Mouse (Mus musculus) brown adipose tissue, adult 24 weeks (tissue): Measurements from ENCODE around the gene Tctn3. TPM values are rescaled to one million over a fixed set of nuclear protein-coding genes. Genes with fewer than 3 reads are reported as not detected.
"Not testable (repeated sequence)": the region's sequence is repeated elsewhere in the genome, so short reads cannot be mapped to it uniquely, and the experiment has no call there.

Experiments
- H3K27ac ChIP-seq: fragments of 200-500 bp; replicated peaks from 2 replicates; pipeline ENCODE4 v1.5.1; 2012; ENCODE audit warnings: low read depth, mild to moderate bottlenecking, low read length
- H3K4me1 ChIP-seq: fragments of 200-500 bp; 2 replicates; pipeline ENCODE4 v1.6.1; 2012; ENCODE audit warnings: low read length, mixed read lengths; ENCODE audit not compliant: control insufficient read depth, insufficient read depth, insufficient read length
- H3K4me3 ChIP-seq: fragments of 200-500 bp; 2 replicates; pipeline ENCODE4 v1.5.1; 2012; ENCODE audit warnings: low read depth, mild to moderate bottlenecking, low read length, moderate library complexity; ENCODE audit not compliant: insufficient read depth
- polyA plus RNA-seq: library from polyadenylated mRNA; stranded (reverse); fragments of >200 nt; gene quantifications from 2 replicates; pipeline ENCODE4 v1.2.4, GENCODE M21; 2012; ENCODE audit not compliant: missing spikeins, insufficient read depth, insufficient read length

Tctn3 gene
- polyA plus RNA-seq, 1 experiment: 2.0 TPM

- Histone ChIP-seq H3K4me3 (no peak overlapping the region), H3K4me1 (no peaks in the 10 kb centered on the region), H3K27ac (no peak overlapping the region)
Measured at GRCm38 (mm10) chr19:40595831-40596230, 16.2 kb downstream of the Tctn3 start.

- no peaks in the 10 kb centered on the region for H3K4me1 ChIP-seq
- no peak overlapping the region for H3K27ac ChIP-seq
- H3K4me3 ChIP-seq: no peak overlapping the region
Measured at GRCm38 (mm10) chr19:40595231-40595630, 16.8 kb downstream of the Tctn3 start.

- H3K4me1 ChIP-seq: no peaks in the 10 kb centered on the region
- peak overlapping the region; percentile 68 for H3K4me3 ChIP-seq
- H3K27ac ChIP-seq: no peak overlapping the region
Measured at GRCm38 (mm10) chr19:40589530-40589880, 22.5 kb downstream of the Tctn3 start.

GRCm38 (mm10) chr19:40588847-40589529 lies 23.0 kb downstream of the Tctn3 start:
- Histone ChIP-seq H3K4me1 (no peaks in the 10 kb centered on the region), H3K27ac (no peak overlapping the region), H3K4me3 (peak overlapping the region; percentile 68)

GRCm38 (mm10) chr19:40588293-40588654 lies 23.8 kb downstream of the Tctn3 start, which contains the start of gene Aldh18a1:
Gene Aldh18a1 (minus strand): TSS chr19:40588463.
- no peaks in the 10 kb centered on the region for H3K4me1 ChIP-seq
- H3K27ac ChIP-seq: no peak within 1 kb of the TSS
- H3K4me3 ChIP-seq: peak within 1 kb of the TSS; percentile 68

GRCm38 (mm10) chr19:40587491-40588292 lies 24.3 kb downstream of the Tctn3 start:
- Histone ChIP-seq H3K4me1 (no peaks in the 10 kb centered on the region), H3K4me3 (peak overlapping the region; percentile 68), H3K27ac (no peak overlapping the region)

GRCm38 (mm10) chr19:40586908-40587307 lies 25.1 kb downstream of the Tctn3 start:
- no peaks in the 10 kb centered on the region; the same call in 1 of the 2 replicates for H3K4me1 ChIP-seq
- peak overlapping the region; percentile 68; the same call in 1 of the 2 replicates for H3K4me3 ChIP-seq

GRCm38 (mm10) chr19:40581662-40582061 lies 30.4 kb downstream of the Tctn3 start:
- no peak overlapping the region for H3K27ac ChIP-seq
- no peak overlapping the region for H3K4me3 ChIP-seq
- H3K4me1 ChIP-seq: no peaks in the 10 kb centered on the region; the same call in 1 of the 2 replicates

More at GRCm38 (mm10) chr19:40586908-40587307, 25.1 kb downstream of the Tctn3 start:
- no peak overlapping the region for H3K27ac ChIP-seq

GRCm38 (mm10) chr19:40580902-40581301 lies 31.1 kb downstream of the Tctn3 start:
- Histone ChIP-seq H3K4me1 (no peaks in the 10 kb centered on the region; the same call in 1 of the 2 replicates), H3K4me3 (no peak overlapping the region), H3K27ac (no peak overlapping the region)

GRCm38 (mm10) chr19:40575438-40575837 lies 36.6 kb downstream of the Tctn3 start:
- H3K4me1 ChIP-seq: no peaks in the 10 kb centered on the region
- no peak overlapping the region for H3K27ac ChIP-seq
- no peak overlapping the region for H3K4me3 ChIP-seq

GRCm38 (mm10) chr19:40570726-40571125 lies 41.3 kb downstream of the Tctn3 start:
- Histone ChIP-seq H3K4me3 (no peak overlapping the region), H3K27ac (no peak overlapping the region), H3K4me1 (no peaks in the 10 kb centered on the region)

- Histone ChIP-seq H3K27ac (no peak overlapping the region), H3K4me3 (no peak overlapping the region), H3K4me1 (no peaks in the 10 kb centered on the region)
Measured at GRCm38 (mm10) chr19:40567616-40568015, 44.4 kb downstream of the Tctn3 start.

- Histone ChIP-seq H3K27ac (no peak overlapping the region), H3K4me1 (no peaks in the 10 kb centered on the region), H3K4me3 (no peak overlapping the region)
Measured at GRCm38 (mm10) chr19:40563880-40564645, 48.0 kb downstream of the Tctn3 start.

GRCm38 (mm10) chr19:40561521-40561920 lies 50.5 kb downstream of the Tctn3 start:
- H3K4me1 ChIP-seq, H3K4me3 ChIP-seq, H3K27ac ChIP-seq: not testable (repeated sequence)

- Histone ChIP-seq H3K4me3 (no peak overlapping the region), H3K27ac (no peak overlapping the region), H3K4me1 (no peaks in the 10 kb centered on the region)
Measured at GRCm38 (mm10) chr19:40556029-40556428, 56.0 kb downstream of the Tctn3 start.
